Mouse (Mus musculus) olfactory bulb, adult 2 months (tissue): ENCODE measurements around the gene Hfm1. TPM values are rescaled to one million over a fixed set of nuclear protein-coding genes. Genes with fewer than 3 reads are reported as not detected.

Source experiments
- H3K27ac ChIP-seq: fragments of 200-500 bp; 2 replicates; pipeline ENCODE4 v1.5.1; 2012; ENCODE audit warnings: low read depth, low read length; ENCODE audit not compliant: insufficient read depth
- H3K4me1 ChIP-seq: fragments of 200-500 bp; 2 replicates; pipeline ENCODE4 v1.6.1; 2012; ENCODE audit warnings: low read length; ENCODE audit not compliant: control insufficient read depth, insufficient read depth
- H3K4me3 ChIP-seq: fragments of 200-500 bp; 2 replicates; pipeline ENCODE4 v1.5.1; 2012; ENCODE audit warnings: mild to moderate bottlenecking, low read depth, low read length, moderate library complexity; ENCODE audit not compliant: insufficient read depth
- CTCF ChIP-seq: fragments of 200-500 bp; IDR thresholded peaks from 2 replicates; pipeline ENCODE4 v1.5.1; 2012; ENCODE audit warnings: low read depth, mild to moderate bottlenecking, low read length, moderate library complexity; ENCODE audit not compliant: insufficient read depth
- POLR2A ChIP-seq: fragments of 200-500 bp; IDR thresholded peaks from 2 replicates; pipeline ENCODE4 v1.6.1; 2012; ENCODE audit warnings: mild to moderate bottlenecking, low read depth, low read length, moderate library complexity; ENCODE audit not compliant: insufficient read depth
- WGBS: fragments of 180-500 bp; shearing (Covaris S2); methylation state at CpG from one replicate; pipeline ENCODE4 v1.1.7; 2018; 5-methylcytosine and 5-hydroxymethylcytosine counted together
- polyA plus RNA-seq: library from polyadenylated mRNA; stranded (reverse); fragments of >200 nt; gene quantifications from 2 replicates; pipeline ENCODE4 v1.2.4, GENCODE M21; 2012; ENCODE audit warnings: low replicate concordance; ENCODE audit not compliant: missing spikeins, insufficient read depth, insufficient read length

Hfm1 gene
- polyA plus RNA-seq, 1 experiment, result not detected

DNA sequence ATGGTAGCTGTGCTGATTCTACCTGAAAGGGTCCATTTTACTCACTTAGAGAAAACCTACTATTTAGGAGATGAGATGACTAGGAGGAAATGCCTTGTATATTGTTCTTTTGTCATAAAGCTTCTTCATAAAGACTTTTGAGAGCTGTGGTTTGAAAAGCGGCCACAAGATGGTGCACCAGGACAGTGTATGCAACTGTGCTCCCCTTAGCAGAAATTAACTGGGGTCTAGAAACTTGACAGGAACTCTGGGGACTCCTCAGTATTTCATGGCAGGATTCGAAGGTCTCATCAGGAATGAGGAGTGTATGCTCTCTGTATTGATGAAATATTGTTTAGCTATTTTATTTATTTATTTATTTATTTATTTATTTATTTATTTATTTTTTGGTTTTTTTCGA is 65.7 kb downstream of the Hfm1 start:
- H3K4me1 ChIP-seq, result no peaks in the 10 kb centered on the region
- 36% methylated on average over 3 of the region's 3 CpGs for WGBS
- no peak overlapping the region for H3K4me3 ChIP-seq
- H3K27ac ChIP-seq, result no peak overlapping the region
- TF ChIP-seq CTCF (no peak), POLR2A (no peak)

DNA sequence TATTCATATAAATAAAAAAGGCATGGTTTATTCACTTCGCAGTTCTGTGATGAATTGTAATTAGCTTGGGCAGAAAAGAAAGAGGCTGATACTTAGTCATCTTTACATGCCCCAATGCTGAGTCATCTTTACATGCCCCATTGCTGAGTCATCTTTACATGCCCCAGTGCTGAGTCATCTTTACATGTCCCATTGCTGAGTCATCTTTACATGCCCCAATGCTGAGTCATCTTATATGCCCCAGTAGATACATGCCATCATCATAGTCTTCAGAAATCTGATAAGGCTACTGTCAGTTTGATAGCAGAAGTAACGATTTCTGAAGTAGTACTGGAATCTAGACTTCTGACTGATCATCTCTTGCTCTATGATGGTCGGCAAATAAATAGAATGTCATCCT is 72.8 kb downstream of the Hfm1 start:
- Histone ChIP-seq H3K27ac (no peak overlapping the region), H3K4me3 (no peak overlapping the region), H3K4me1 (no peaks in the 10 kb centered on the region)
- WGBS, result 79% methylated on average over 3 of the region's 3 CpGs
- TF ChIP-seq POLR2A (no peak), CTCF (no peak)

DNA sequence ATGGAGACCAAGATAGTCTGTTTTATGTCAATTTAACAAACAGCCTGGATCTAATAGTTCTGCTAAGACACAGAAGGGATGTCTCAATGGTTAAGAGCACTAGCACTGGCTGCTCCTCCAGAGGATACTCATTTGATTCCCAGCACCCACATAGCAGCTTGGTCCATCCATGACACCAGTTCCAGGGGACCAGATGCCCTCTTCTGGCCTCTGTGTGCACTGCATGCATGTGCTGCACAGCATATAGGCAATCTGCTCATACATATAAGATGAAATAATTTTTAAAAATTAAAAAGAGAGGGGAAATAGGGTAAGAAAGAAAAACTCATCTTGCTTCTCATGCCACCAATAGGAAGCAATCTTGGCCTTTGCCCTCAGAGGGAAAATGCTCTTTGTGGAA is 79.1 kb downstream of the Hfm1 start:
- Histone ChIP-seq H3K4me1 (no peaks in the 10 kb centered on the region), H3K4me3 (no peak overlapping the region), H3K27ac (no peak overlapping the region)
- TF ChIP-seq POLR2A (no peak), CTCF (no peak)

DNA sequence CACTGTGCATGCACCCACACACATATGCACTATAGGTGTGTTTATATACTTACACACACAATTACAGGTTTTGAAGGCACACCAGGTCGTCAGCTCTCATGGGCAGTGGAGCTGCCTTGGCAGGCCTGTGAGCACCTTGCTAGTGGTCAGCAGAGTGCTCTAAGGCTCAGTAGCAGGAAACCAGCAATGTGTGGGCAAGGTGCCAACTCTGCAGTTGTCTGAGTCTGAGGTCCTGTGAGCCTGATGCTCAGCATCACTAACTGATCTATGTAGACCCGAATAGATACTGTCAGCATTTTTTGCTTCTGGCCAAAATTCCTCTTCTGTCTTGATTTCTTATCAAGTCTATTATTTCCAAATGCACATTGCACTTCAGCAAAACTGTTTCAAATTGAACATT is 82.2 kb downstream of the Hfm1 start:
- Histone ChIP-seq H3K4me3 (no peak overlapping the region), H3K27ac (no peak overlapping the region), H3K4me1 (no peaks in the 10 kb centered on the region)
- 83% methylated on average over 2 of the region's 2 CpGs for WGBS
- no peak for TF ChIP-seq POLR2A
- TF ChIP-seq CTCF, result no peak

DNA sequence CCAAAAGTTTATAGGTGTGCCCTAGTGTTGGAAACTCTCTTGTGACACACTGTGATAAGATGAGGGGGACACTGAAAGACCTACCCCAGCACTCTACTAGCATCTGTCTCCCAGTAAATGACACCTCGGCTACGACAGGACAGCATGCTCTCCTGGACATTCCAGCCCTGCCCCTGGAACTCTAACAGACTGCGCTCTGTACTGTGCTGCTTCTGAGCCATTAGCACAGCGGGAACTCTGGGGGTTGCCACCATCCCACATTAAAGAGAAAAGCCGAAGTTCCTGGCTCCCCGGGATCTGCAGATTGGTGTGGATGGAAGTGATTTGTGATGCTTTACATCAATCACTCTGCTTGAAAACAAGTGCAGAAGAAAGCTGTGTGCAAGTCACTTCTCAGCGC is 93.1 kb downstream of the Hfm1 start:
- Histone ChIP-seq H3K4me3 (no peak overlapping the region), H3K4me1 (no peaks in the 10 kb centered on the region), H3K27ac (no peak overlapping the region)
- TF ChIP-seq CTCF (no peak), POLR2A (no peak)
- 19% methylated on average over 7 of the region's 7 CpGs for WGBS

DNA sequence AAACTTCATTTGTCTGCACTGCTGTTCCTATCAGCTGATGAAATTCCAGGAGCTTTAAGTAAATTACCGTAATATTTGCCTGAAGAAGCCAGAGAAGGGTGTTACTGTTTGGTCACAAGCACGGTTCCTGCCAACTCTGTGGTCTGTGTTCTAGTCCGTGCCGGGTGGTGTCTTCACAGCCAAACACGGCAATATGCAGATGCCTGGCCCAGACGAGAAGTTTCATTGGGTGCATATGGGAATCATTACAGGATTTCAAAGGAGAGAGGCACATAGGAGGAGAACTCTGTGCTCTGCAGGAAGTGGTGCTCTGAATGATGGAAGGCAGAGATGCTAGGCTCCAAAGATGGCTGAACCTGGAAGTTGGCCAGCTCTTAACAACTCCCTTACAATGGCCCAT is 94.7 kb downstream of the Hfm1 start:
- Histone ChIP-seq H3K4me1 (no peaks in the 10 kb centered on the region), H3K27ac (no peak overlapping the region), H3K4me3 (no peak overlapping the region)
- TF ChIP-seq POLR2A, result no peak
- TF ChIP-seq CTCF, result no peak
- whole genome bisulfite sequencing, result 90% methylated on average over 6 of the region's 6 CpGs

DNA sequence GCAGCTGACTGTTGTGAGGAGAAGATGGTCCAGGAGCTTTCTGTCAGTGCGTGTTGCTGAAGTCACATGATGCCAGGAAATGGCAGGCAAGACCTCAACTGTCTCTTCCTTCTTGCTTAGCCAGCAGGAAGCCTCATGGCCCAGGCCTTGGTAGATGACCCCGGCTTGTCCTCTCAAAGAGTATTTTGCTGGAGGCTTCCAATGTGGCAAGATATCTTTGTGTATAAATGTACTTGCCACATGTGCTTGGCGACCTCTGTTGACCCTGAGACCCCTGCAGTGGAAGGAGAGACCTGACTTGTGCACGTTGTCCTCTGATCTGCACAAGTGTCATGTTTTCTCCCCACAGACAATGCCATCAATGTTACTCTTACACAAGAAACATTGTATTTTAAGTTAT is 95.3 kb downstream of the Hfm1 start:
- WGBS, result 87% methylated on average over 4 of the region's 4 CpGs
- TF ChIP-seq CTCF (no peak), POLR2A (no peak)
- no peaks in the 10 kb centered on the region for H3K4me1 ChIP-seq
- no peak overlapping the region for H3K27ac ChIP-seq
- H3K4me3 ChIP-seq, result no peak overlapping the region

DNA sequence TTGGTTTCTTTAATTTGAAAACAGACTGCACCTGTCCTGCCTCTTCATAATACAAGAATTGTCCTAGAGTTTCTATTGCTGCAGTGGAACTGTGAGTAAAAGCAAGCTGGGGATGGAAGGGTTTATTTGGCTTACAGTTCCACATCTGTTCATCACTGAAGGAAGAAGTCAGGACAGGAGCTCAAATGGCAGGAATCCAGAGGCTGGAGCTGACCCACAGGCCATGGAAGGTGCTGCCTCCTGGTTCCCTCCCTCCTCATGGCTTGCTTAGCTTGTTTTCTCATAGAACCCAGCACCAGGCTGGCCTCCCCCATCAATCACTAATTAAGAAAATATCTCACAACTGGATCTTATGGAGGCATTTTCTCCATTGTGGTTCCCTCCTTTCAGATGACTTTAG is 99.4 kb downstream of the Hfm1 start:
- Histone ChIP-seq H3K27ac (no peak overlapping the region), H3K4me3 (no peak overlapping the region), H3K4me1 (peaks cover 4% of the 10 kb centered on the region)
- TF ChIP-seq CTCF (no peak), POLR2A (no peak)

DNA sequence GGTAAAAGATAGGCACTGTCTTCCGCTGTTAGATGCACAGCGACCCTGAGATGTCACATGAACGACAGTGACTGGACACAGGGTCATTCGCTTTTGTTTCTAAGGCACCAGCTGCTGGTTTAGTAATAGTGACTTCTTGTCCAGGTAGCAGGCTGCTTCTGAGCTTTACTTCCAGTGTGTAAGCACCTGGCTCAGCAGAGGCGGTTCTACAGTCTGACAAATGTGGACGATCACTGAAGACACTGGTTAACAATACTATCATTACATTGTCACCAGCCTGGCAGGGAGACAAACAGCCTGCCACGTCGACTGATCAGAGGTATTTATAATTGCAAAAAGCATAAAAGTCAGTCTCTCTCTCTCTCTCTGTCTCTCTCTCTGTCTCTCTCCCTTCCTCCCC is 100.1 kb downstream of the Hfm1 start:
- TF ChIP-seq CTCF, result no peak
- TF ChIP-seq POLR2A, result no peak
- WGBS, result 47% methylated on average over 8 of the region's 8 CpGs
- H3K27ac ChIP-seq, result no peak overlapping the region

DNA sequence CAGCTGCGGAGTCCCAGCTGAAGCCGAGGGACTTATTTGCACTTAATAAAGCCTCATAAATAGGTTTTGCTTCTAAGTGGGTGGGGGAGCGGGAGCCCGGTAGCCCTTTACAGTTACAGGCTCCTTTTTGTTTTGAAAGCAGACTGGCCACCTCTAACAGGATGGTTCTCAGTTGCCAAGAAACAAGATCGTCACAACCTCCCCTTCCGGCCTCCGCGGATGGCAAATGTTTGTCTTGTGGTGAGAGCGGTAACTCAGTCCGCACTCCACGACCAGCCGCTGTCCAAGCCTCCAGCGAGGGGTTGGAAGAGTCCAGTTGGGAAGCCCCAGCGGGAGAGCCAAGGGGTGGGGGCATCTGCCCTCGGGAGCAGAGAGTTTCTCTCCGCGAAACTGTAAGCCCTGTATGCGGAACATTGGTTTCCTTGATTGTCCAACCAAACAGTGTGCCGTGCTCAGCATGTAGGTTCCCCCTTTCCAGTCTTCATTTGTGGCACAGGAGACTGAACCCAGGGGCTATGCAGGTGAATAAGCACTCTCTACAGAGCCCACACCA is 100.7 kb downstream of the Hfm1 start:
- Histone ChIP-seq H3K4me3 (peak overlapping the region; percentile 68), H3K4me1 (peaks cover 4% of the 10 kb centered on the region), H3K27ac (no peak overlapping the region; the same call in 1 of the 2 replicates)
- 2% methylated on average over 19 of the region's 19 CpGs for WGBS
- TF ChIP-seq CTCF, result no peak
- no peak for TF ChIP-seq POLR2A

More for the DNA sequence above, 100.1 kb downstream of the Hfm1 start:
- Histone ChIP-seq H3K4me1 (peaks cover 4% of the 10 kb centered on the region), H3K4me3 (no peak overlapping the region)
